Mouse (Mus musculus): Measurements from ENCODE around the gene Vcpkmt. TPM values are rescaled to one million over a fixed set of nuclear protein-coding genes. Genes with fewer than 3 reads are reported as not detected.
A peak's percentile ranks its signal among the peaks of the same experiment; 100 is the strongest.
"Not testable (repeated sequence)": the region's sequence is repeated elsewhere in the genome, so short reads cannot be mapped to it uniquely, and the experiment has no call there.

Vcpkmt gene
- polyA plus RNA-seq, 1 experiment from 2014 or later: 32.1 TPM

- no peaks in the 10 kb centered on the region for H3K36me3 ChIP-seq
- H3K9ac ChIP-seq (replicated peaks): no peak overlapping the region
- ATAC-seq (replicated peaks): no peak
- H3K9me3 ChIP-seq: no peaks in the 10 kb centered on the region
- H3K27me3 ChIP-seq: no peaks in the 10 kb centered on the region
- H3K27ac ChIP-seq (replicated peaks): no peak overlapping the region
- no peak overlapping the region for H3K4me2 ChIP-seq (replicated peaks)
- H3K4me1 ChIP-seq: no peaks in the 10 kb centered on the region
- H3K4me3 ChIP-seq: no peak overlapping the region
- WGBS: 85% methylated on average over 3 of the region's 3 CpGs
These were observed 14.6 kb downstream of the Vcpkmt start for GRCm38 (mm10) chr12:69568266-69568665.

DNA sequence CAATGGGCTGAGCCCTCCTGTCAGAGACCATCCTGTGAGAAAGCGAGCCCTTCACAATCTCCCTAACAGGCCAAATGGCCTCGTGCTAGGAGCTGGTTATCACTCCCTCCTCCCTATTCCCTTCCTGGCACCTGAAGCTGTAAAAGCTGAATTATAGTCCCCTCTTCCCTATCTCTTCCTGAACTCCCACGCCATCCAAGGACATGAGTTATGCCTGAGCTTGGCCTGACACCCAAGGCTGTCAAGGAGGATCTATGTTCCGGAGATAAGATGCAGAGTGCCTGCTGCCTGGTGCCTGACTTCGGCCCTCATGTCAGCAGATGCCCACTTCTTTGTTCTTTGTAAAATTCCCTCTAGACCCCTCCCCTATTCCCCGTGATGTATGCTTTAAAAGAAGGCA is 21.8 kb downstream of the Vcpkmt start:
- H3K4me2 ChIP-seq (replicated peaks); H3K9ac ChIP-seq (replicated peaks); H3K4me3 ChIP-seq; H3K27me3 ChIP-seq; H3K9me3 ChIP-seq; H3K4me1 ChIP-seq; H3K36me3 ChIP-seq; ATAC-seq (replicated peaks); H3K27ac ChIP-seq (replicated peaks): not testable (repeated sequence)
- 82% methylated on average over 6 of the region's 6 CpGs for WGBS

GRCm38 (mm10) chr12:69556221-69556861 is 26.5 kb downstream of the Vcpkmt start:
- no peaks in the 10 kb centered on the region for H3K9me3 ChIP-seq
- H3K4me3 ChIP-seq: no peak overlapping the region
- H3K9ac ChIP-seq (replicated peaks): no peak overlapping the region
- no peaks in the 10 kb centered on the region for H3K27me3 ChIP-seq
- ATAC-seq (replicated peaks): no peak
- no peak overlapping the region for H3K27ac ChIP-seq (replicated peaks)
- no peak overlapping the region for H3K4me2 ChIP-seq (replicated peaks)
- 62% methylated on average over 6 of the region's 6 CpGs for WGBS
- H3K4me1 ChIP-seq: no peaks in the 10 kb centered on the region
- no peaks in the 10 kb centered on the region for H3K36me3 ChIP-seq

GRCm38 (mm10) chr12:69545456-69546178 is 37.2 kb downstream of the Vcpkmt start:
- no peak overlapping the region for H3K4me3 ChIP-seq

GRCm38 (mm10) chr12:69544994-69545393 is 37.8 kb downstream of the Vcpkmt start:
- no peak overlapping the region for H3K4me3 ChIP-seq
- no peak for ATAC-seq (replicated peaks)
- H3K9me3 ChIP-seq: no peaks in the 10 kb centered on the region
- H3K27ac ChIP-seq (replicated peaks): no peak overlapping the region
- no peaks in the 10 kb centered on the region for H3K36me3 ChIP-seq
- H3K9ac ChIP-seq (replicated peaks): no peak overlapping the region
- H3K27me3 ChIP-seq: no peaks in the 10 kb centered on the region
- 87% methylated on average over 6 of the region's 6 CpGs for WGBS
- no peak overlapping the region for H3K4me2 ChIP-seq (replicated peaks)
- H3K4me1 ChIP-seq: no peaks in the 10 kb centered on the region

More at GRCm38 (mm10) chr12:69545456-69546178, 37.2 kb downstream of the Vcpkmt start:
- H3K4me1 ChIP-seq: no peaks in the 10 kb centered on the region
- no peaks in the 10 kb centered on the region for H3K36me3 ChIP-seq
- 76% methylated on average over 13 of the region's 13 CpGs for WGBS
- no peaks in the 10 kb centered on the region for H3K9me3 ChIP-seq
- no peak overlapping the region for H3K9ac ChIP-seq (replicated peaks)
- H3K27ac ChIP-seq (replicated peaks): no peak overlapping the region
- no peak for ATAC-seq (replicated peaks)
- H3K4me2 ChIP-seq (replicated peaks): no peak overlapping the region
- no peaks in the 10 kb centered on the region for H3K27me3 ChIP-seq

DNA sequence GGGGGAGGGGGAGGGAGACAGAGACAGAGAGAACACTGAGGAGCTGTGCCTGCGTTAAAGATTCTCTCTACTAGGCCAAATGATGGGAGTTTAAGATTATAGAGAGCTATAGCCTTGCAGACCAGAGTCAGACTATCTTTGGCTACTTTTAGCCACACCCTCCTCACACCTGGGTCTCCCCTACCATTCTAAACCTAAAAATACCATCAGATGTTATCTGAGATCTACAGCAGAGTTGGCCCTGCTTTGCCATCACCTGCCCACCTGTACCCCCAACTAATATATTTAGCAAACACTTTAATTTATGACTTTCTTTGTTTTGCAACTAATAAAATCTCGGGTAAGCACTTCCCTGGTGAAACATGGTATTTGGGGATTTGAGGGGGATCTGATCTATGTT is 38.3 kb downstream of the Vcpkmt start:
- H3K4me2 ChIP-seq (replicated peaks): no peak overlapping the region
- H3K27me3 ChIP-seq: no peaks in the 10 kb centered on the region
- 59% methylated on average over 2 of the region's 2 CpGs for WGBS
- H3K27ac ChIP-seq (replicated peaks): no peak overlapping the region
- no peaks in the 10 kb centered on the region for H3K9me3 ChIP-seq
- H3K4me1 ChIP-seq: peaks cover 4% of the 10 kb centered on the region
- no peaks in the 10 kb centered on the region for H3K36me3 ChIP-seq
- no peak overlapping the region for H3K4me3 ChIP-seq
- H3K9ac ChIP-seq (replicated peaks): no peak overlapping the region
- no peak for ATAC-seq (replicated peaks)

- ATAC-seq (replicated peaks): no peak
- Histone ChIP-seq H3K36me3 (no peaks in the 10 kb centered on the region), H3K27me3 (no peaks in the 10 kb centered on the region), H3K4me1 (peaks cover 14% of the 10 kb centered on the region), H3K4me3 (no peak overlapping the region), H3K9ac (replicated peaks) (no peak overlapping the region), H3K4me2 (replicated peaks) (no peak overlapping the region), H3K9me3 (no peaks in the 10 kb centered on the region), H3K27ac (replicated peaks) (no peak overlapping the region)
- 95% methylated on average over 8 of the region's 8 CpGs for WGBS
These were observed 40.5 kb downstream of the Vcpkmt start for GRCm38 (mm10) chr12:69542376-69542775.

DNA sequence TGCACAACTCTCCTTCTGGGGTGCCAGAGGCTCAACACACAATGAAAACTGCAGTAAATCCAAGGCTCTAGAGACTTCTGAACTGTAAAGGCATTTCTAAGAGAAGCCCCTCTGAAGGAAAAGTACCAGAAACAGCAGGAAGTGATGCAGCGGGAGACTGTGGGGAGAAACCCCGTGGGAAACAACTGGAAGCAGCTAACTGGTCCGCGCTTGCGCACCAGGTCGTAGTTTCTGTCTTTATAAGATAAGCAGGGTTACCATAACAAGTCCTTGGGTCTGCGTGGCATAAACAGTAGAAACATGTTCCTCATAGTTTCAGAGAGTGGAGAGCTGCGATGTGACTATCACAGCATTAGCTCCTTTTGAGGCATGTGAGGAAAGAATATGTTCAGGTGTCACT is 41.2 kb downstream of the Vcpkmt start:
- no peak for ATAC-seq (replicated peaks)
- H3K36me3 ChIP-seq: no peaks in the 10 kb centered on the region
- H3K4me2 ChIP-seq (replicated peaks): no peak overlapping the region
- H3K27ac ChIP-seq (replicated peaks): no peak overlapping the region
- no peak overlapping the region for H3K9ac ChIP-seq (replicated peaks)
- no peaks in the 10 kb centered on the region for H3K9me3 ChIP-seq
- no peaks in the 10 kb centered on the region for H3K27me3 ChIP-seq
- WGBS: 86% methylated on average over 8 of the region's 8 CpGs
- peaks cover 17% of the 10 kb centered on the region for H3K4me1 ChIP-seq
- no peak overlapping the region for H3K4me3 ChIP-seq

DNA sequence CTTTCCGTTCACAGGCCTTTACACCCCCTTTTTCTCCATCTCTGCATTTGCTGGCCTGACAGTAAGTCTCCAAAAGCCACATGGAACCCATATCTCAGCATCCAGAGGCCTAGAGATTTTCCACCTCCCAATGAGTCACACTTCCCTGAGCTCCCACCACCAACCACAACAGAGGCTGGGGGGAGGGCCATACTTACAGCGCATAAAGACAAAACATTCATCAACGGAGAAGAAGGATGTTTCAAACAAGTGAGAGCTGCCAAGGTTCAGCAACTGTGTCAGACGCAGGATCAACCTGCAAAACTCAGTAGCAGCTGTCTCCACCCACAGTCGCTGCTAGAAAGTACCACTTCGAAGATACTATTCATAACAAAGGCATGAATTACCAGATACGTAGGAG is 43.5 kb downstream of the Vcpkmt start:
- no peaks in the 10 kb centered on the region for H3K27me3 ChIP-seq
- no peak overlapping the region for H3K4me2 ChIP-seq (replicated peaks)
- no peak overlapping the region for H3K9ac ChIP-seq (replicated peaks)
- H3K4me1 ChIP-seq: peaks cover 17% of the 10 kb centered on the region
- ATAC-seq (replicated peaks): no peak
- no peak overlapping the region for H3K4me3 ChIP-seq
- no peaks in the 10 kb centered on the region for H3K36me3 ChIP-seq
- 20% methylated on average over 7 of the region's 7 CpGs for WGBS
- no peak overlapping the region for H3K27ac ChIP-seq (replicated peaks)
- no peaks in the 10 kb centered on the region for H3K9me3 ChIP-seq

GRCm38 (mm10) chr12:69538362-69538950 is 44.4 kb downstream of the Vcpkmt start:
- peaks cover 17% of the 10 kb centered on the region for H3K4me1 ChIP-seq
- H3K9me3 ChIP-seq: no peaks in the 10 kb centered on the region
- H3K9ac ChIP-seq (replicated peaks): no peak overlapping the region
- no peaks in the 10 kb centered on the region for H3K27me3 ChIP-seq
- no peak overlapping the region for H3K4me2 ChIP-seq (replicated peaks)
- H3K4me3 ChIP-seq: no peak overlapping the region
- ATAC-seq (replicated peaks): no peak; the same call in 1 of the 2 replicates
- H3K27ac ChIP-seq (replicated peaks): peak overlapping the region; percentile 49; the same call in 1 of the 2 replicates
- no peaks in the 10 kb centered on the region for H3K36me3 ChIP-seq
- 71% methylated on average over 4 of the region's 4 CpGs for WGBS

DNA sequence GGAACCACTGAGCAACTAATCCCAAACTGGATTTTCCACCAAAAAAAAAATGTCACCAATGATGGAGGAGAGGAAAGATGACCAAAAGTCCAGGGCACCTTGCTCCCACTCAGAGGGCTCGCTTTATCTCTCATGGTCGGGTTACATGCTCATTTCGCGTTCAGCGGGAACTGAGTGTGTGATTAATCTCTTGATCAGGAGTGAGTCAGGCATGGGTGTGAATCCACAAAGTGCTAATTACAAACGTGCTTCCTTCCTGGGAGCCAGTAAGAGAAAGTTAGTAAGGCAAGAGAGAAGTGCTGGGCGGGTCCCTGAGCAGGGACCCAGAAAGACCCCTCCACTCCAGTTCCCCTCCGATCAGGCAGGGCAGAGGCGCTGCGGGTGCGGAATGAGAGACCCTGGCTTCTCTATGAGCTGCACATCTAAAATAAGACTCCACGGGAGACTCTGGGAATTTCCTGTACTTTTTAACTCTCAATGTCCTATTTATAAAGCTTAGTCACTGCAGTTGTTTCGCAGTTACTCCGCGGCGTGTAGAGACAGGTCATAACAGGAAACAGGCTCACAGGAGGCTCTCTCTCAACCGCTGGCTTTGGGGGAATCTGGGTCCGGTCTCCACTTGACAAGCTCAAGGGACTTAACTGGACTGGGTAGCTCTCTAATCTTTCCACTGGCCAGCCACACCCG is 45.0 kb downstream of the Vcpkmt start:
- Histone ChIP-seq H3K36me3 (no peaks in the 10 kb centered on the region), H3K9ac (replicated peaks) (no peak overlapping the region), H3K4me3 (no peak overlapping the region), H3K27me3 (no peaks in the 10 kb centered on the region), H3K9me3 (no peaks in the 10 kb centered on the region), H3K4me2 (replicated peaks) (no peak overlapping the region), H3K4me1 (peaks cover 17% of the 10 kb centered on the region), H3K27ac (replicated peaks) (peak overlapping the region; percentile 49; the same call in 1 of the 2 replicates)
- WGBS: 66% methylated on average over 19 of the region's 19 CpGs
- ATAC-seq (replicated peaks): peak; percentile 42; the same call in 1 of the 2 replicates

- Histone ChIP-seq H3K9me3 (no peaks in the 10 kb centered on the region), H3K27me3 (no peaks in the 10 kb centered on the region), H3K9ac (replicated peaks) (no peak overlapping the region), H3K27ac (replicated peaks) (peak overlapping the region; percentile 29; the same call in 1 of the 2 replicates), H3K4me2 (replicated peaks) (no peak overlapping the region), H3K4me1 (peaks cover 17% of the 10 kb centered on the region), H3K36me3 (no peaks in the 10 kb centered on the region), H3K4me3 (no peak overlapping the region)
- WGBS: 41% methylated on average over 10 of the region's 10 CpGs
- no peak for ATAC-seq (replicated peaks)
These were observed 45.6 kb downstream of the Vcpkmt start for GRCm38 (mm10) chr12:69537243-69537674.
